Mouse (Mus musculus): ENCODE data around the gene Srrm1.

DNA sequence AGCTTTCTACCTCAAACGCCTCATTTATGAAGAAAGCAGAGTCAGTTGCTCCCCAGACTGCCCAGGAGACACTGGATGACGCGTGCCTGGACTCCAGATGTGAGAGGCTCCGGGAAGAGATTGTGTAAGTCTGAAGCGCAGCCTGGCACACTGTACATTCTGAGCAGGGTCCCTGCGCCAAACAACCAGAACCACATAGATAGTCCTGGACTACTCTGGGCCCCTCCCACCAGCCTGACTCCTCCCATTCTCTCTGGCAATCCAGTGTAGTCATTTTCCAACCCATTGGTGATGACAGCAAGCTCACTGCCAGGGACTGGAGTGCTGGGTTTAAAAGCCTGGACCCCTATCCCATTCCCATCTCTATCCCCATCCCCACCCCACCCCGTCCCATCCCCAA is 56.0 kb downstream of the Srrm1 start:
- TF ChIP-seq CTCF (IDR thresholded peaks at IDR 0.05; ENCODE audit: low read depth, low read length): no peak
- TF ChIP-seq GATA1 (IDR thresholded peaks at IDR 0.05; ENCODE audit: borderline replicate concordance, low read length): no peak
- no peak for TF ChIP-seq TAL1 (conservative IDR thresholded peaks at IDR 0.05; ENCODE audit: low read depth, low read length)
- no peak for TF ChIP-seq GATA2 (IDR thresholded peaks at IDR 0.05; ENCODE audit: borderline replicate concordance, low read depth, low read length)
